Mouse (Mus musculus): Measurements from ENCODE around the gene Tbc1d4.
A peak's percentile ranks its signal among the peaks of the same experiment; 100 is the strongest.
"Not testable (repeated sequence)": the region's sequence is repeated elsewhere in the genome, so short reads cannot be mapped to it uniquely, and the experiment has no call there.

The Tbc1d4 gene

GRCm38 (mm10) chr14:101595301-101596080 is 13.5 kb downstream of the Tbc1d4 start:
- peak in 1 of 2 experiments; percentile 20 for DNase-seq

GRCm38 (mm10) chr14:101594001-101594400 is 15.0 kb downstream of the Tbc1d4 start:
- DNase-seq = no peak

- DNase-seq = no peak
Observed at GRCm38 (mm10) chr14:101593340-101593739, 15.7 kb downstream of the Tbc1d4 start.

GRCm38 (mm10) chr14:101591101-101591500 is 17.9 kb downstream of the Tbc1d4 start:
- peak; percentile 74 to 82 for DNase-seq

GRCm38 (mm10) chr14:101588209-101588991 is 20.6 kb downstream of the Tbc1d4 start:
- not testable (repeated sequence) for DNase-seq

GRCm38 (mm10) chr14:101587366-101588040 is 21.5 kb downstream of the Tbc1d4 start:
- DNase-seq = not testable (repeated sequence)

- DNase-seq = peak; percentile 48 to 62
Observed at GRCm38 (mm10) chr14:101586096-101586495, 22.9 kb downstream of the Tbc1d4 start.

GRCm38 (mm10) chr14:101575651-101576050 is 33.3 kb downstream of the Tbc1d4 start:
- DNase-seq = no peak

GRCm38 (mm10) chr14:101574536-101574935 is 34.5 kb downstream of the Tbc1d4 start:
- DNase-seq = no peak

GRCm38 (mm10) chr14:101573107-101573614 is 35.8 kb downstream of the Tbc1d4 start:
- DNase-seq = no peak

GRCm38 (mm10) chr14:101568828-101569227 is 40.2 kb downstream of the Tbc1d4 start:
- DNase-seq = peak; percentile 62 to 66

GRCm38 (mm10) chr14:101566717-101567116 is 42.3 kb downstream of the Tbc1d4 start:
- no peak for DNase-seq

- no peak for DNase-seq
Observed at GRCm38 (mm10) chr14:101565661-101566060, 43.3 kb downstream of the Tbc1d4 start.

GRCm38 (mm10) chr14:101561251-101561701 is 47.7 kb downstream of the Tbc1d4 start:
- DNase-seq = peak; percentile 78 to 86

- no peak for DNase-seq
Observed at GRCm38 (mm10) chr14:101559446-101559845, 49.5 kb downstream of the Tbc1d4 start.

GRCm38 (mm10) chr14:101548885-101549573 is 60.0 kb downstream of the Tbc1d4 start:
- no peak for DNase-seq

- DNase-seq = no peak
Observed at GRCm38 (mm10) chr14:101541863-101542262, 67.1 kb downstream of the Tbc1d4 start.

- DNase-seq = no peak
Observed at GRCm38 (mm10) chr14:101541141-101541540, 67.8 kb downstream of the Tbc1d4 start.

- peak; percentile 36 to 61 for DNase-seq
Observed at GRCm38 (mm10) chr14:101540466-101540865, 68.5 kb downstream of the Tbc1d4 start.

GRCm38 (mm10) chr14:101537906-101538305 is 71.1 kb downstream of the Tbc1d4 start:
- peak; percentile 71 to 83 for DNase-seq

- DNase-seq = no peak
Observed at GRCm38 (mm10) chr14:101537413-101537812, 71.6 kb downstream of the Tbc1d4 start.

- DNase-seq = no peak
Observed at GRCm38 (mm10) chr14:101532090-101532695, 76.8 kb downstream of the Tbc1d4 start.
